Mouse (Mus musculus) bone marrow macrophage, adult 2 months (primary cell): ENCODE measurements at regions not wholly inside any gene's neighbourhood (a gene's known extent, or its start where the extent isn't known, plus 50 kb on each side); places are given as distances from the start of the nearest gene placed in this dataset.

Experiments
- CTCF ChIP-seq: IDR thresholded peaks from 2 replicates; pipeline ENCODE4 v1.5.1; 2012; ENCODE audit warnings: low read depth, mild to moderate bottlenecking, low read length, moderate library complexity
- POLR2A ChIP-seq: IDR thresholded peaks from 2 replicates; pipeline ENCODE4 v1.6.1; 2012; ENCODE audit warnings: mild to moderate bottlenecking, low read depth, low read length, borderline replicate concordance

DNA sequence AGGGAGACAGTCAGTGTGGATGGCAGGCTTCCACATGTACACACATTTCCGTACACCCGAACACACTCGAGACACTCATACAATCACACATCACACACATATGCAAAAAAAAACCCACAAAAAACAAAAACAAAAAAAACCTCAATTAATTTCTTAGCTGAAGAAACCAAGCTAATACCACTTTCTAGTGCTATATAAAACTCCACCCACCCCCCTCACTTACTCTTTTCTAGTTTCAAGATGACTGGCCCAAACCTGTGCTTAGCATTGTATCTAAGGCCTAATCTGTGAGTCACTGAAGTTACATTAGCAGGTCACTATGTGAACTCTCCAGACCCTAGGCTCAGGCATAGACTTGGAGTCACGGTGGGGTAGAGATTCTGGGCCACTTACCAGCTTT lies 293.6 kb downstream of the Lnpk start:
- TF ChIP-seq POLR2A (no peak), CTCF (no peak)
